Mouse (Mus musculus) embryonic facial prominence, embryonic 10.5 days (tissue): ENCODE measurements around the gene Btbd3. TPM values are rescaled to one million over a fixed set of nuclear protein-coding genes. Genes with fewer than 3 reads are reported as not detected.

Experiments
- DNase-seq: peaks from one replicate; pipeline ENCODE4 v3.0.0-alpha.2; 2017; ENCODE audit warnings: low spot score
- H3K27ac ChIP-seq: fragments of 300-500 bp; sonication (generic); replicated peaks from 2 replicates; pipeline ENCODE4 v1.5.1; 2016; ENCODE audit warnings: mild to moderate bottlenecking
- H3K27me3 ChIP-seq: fragments of 300-500 bp; sonication (generic); replicated peaks from 2 replicates; pipeline ENCODE4 v1.6.1; 2016; ENCODE audit warnings: low read depth, mild to moderate bottlenecking; ENCODE audit not compliant: poor library complexity, severe bottlenecking
- H3K36me3 ChIP-seq: fragments of 300-500 bp; sonication (generic); replicated peaks from 2 replicates; pipeline ENCODE4 v1.6.1; 2016; ENCODE audit warnings: mild to moderate bottlenecking, moderate library complexity
- H3K4me1 ChIP-seq: fragments of 300-500 bp; sonication (generic); 2 replicates; pipeline ENCODE4 v1.6.1; 2016
- H3K4me3 ChIP-seq: fragments of 300-500 bp; sonication (generic); 2 replicates; pipeline ENCODE4 v1.5.1; 2016; ENCODE audit warnings: mild to moderate bottlenecking, moderate library complexity
- H3K9me3 ChIP-seq: fragments of 300-500 bp; sonication (generic); 2 replicates; pipeline ENCODE4 v1.6.1; 2016; ENCODE audit warnings: mild to moderate bottlenecking
- WGBS: fragments of 180-500 bp; shearing (Covaris S2); methylation state at CpG from one replicate; pipeline ENCODE4 v1.1.7; 2016; 5-methylcytosine and 5-hydroxymethylcytosine counted together
- polyA plus RNA-seq: library from polyadenylated mRNA; unstranded; fragments of >200 nt; fragmentation: Nextera tagmentation; extraction: Ambion mirVana; gene quantifications from 2 replicates; pipeline ENCODE4 v1.2.1, GENCODE M21; 2016

Gene Btbd3
- 18.0 and 18.6 TPM in 2 replicates for polyA plus RNA-seq

DNA sequence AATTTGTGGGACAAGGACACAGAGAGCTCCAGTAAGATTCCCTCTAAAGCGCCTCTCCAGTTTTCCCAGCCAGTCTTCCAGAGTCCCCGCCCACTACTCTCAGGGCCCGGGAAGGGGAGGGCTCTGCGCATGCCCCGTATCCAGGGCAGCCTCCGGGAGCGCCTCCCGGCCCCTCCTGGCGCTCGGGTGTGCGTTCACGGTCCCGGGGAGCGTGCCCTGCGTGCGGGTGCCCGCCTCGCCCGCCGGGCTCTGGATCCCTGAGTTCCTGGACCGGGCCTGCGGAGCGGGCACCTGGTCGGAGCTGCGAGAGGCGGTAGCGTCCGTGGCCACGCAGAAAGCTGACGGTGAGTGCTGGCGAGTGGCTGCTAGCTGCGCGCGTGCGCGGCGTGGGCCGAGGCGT is at the start of gene Btbd3:
Btbd3 (plus strand) TSS at position 155 of the 400 bp plus-strand sequence.
- Histone ChIP-seq H3K4me1 (peaks cover 36% of the 10 kb centered on the region), H3K36me3 (no peaks in the 10 kb centered on the region), H3K27ac (peak within 1 kb of the TSS; percentile 98), H3K27me3 (no peaks in the 10 kb centered on the region), H3K4me3 (peak within 1 kb of the TSS; percentile 95), H3K9me3 (no peaks in the 10 kb centered on the region)
- WGBS, result under 1% methylated on average over 39 of the region's 39 CpGs
- peak; percentile 96 for DNase-seq

GRCm38 (mm10) chr2:138215561-138215960 is 40.8 kb upstream of the Btbd3 start:
- WGBS, result 33% methylated on average over 2 of the region's 2 CpGs
- DNase-seq, result peak; percentile 15
- Histone ChIP-seq H3K27me3 (no peaks in the 10 kb centered on the region), H3K36me3 (no peaks in the 10 kb centered on the region), H3K27ac (no peak overlapping the region), H3K4me3 (no peak overlapping the region), H3K9me3 (no peaks in the 10 kb centered on the region), H3K4me1 (0 out of 2 replicates have a peak, but pooled peaks cover 5% of the 10 kb centered on the region)

DNA sequence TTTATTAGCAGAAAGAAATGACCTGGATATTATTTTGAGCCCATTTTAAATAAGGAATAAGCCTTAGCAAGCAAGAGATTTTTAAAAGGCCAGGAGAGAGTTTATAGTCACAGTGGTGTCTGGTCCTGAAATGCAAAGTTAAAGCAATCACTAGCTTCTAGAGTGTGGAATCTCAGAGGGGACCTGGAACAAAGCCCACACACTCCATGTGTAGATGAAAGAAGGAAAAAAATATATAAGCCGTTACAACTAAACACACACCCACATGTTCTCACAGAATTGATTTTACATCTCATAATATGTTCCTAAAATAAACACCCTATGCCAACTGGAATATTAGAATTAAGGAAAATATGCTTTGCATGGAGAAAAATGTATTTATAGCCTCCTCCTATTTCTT is 36.1 kb upstream of the Btbd3 start:
- H3K4me3 ChIP-seq, result no peak overlapping the region
- 92% methylated on average over 1 of the region's 1 CpGs for WGBS

DNA sequence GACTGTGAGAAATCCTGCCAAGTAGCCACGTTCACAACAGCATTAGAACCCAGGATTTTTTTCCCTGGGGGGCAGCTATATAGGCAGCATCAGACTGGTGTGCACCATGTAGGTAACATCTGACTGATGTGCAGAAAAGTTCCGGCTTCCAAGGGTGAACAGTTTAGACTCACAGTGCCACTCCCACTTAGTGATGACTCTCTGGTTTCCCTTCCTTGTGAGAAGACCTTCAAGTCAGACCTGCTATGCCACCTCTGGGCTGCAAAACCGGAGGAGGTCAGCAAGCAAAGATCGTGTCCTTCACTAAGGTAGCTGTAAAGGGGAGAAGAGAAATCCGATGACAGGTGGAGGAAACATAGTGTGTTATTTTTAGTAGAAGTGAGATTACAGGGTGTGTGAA is 24.1 kb upstream of the Btbd3 start:
- Histone ChIP-seq H3K9me3 (no peaks in the 10 kb centered on the region), H3K36me3 (no peaks in the 10 kb centered on the region), H3K27ac (no peak overlapping the region), H3K4me1 (no peaks in the 10 kb centered on the region), H3K4me3 (no peak overlapping the region), H3K27me3 (no peaks in the 10 kb centered on the region)
- DNase-seq, result no peak
- WGBS, result 81% methylated on average over 5 of the region's 5 CpGs

More for the DNA sequence above, 36.1 kb upstream of the Btbd3 start:
- Histone ChIP-seq H3K27me3 (no peaks in the 10 kb centered on the region), H3K9me3 (no peaks in the 10 kb centered on the region), H3K4me1 (peaks cover 20% of the 10 kb centered on the region), H3K36me3 (no peaks in the 10 kb centered on the region), H3K27ac (no peak overlapping the region)
- no peak for DNase-seq

- no peak for DNase-seq
- no peaks in the 10 kb centered on the region for H3K4me1 ChIP-seq
- no peaks in the 10 kb centered on the region for H3K27me3 ChIP-seq
- H3K36me3 ChIP-seq, result no peaks in the 10 kb centered on the region
- H3K4me3 ChIP-seq, result no peak overlapping the region
- 93% methylated on average over 2 of the region's 2 CpGs for WGBS
- H3K9me3 ChIP-seq, result no peaks in the 10 kb centered on the region
- no peak overlapping the region for H3K27ac ChIP-seq
Measured at GRCm38 (mm10) chr2:138236149-138236548, 20.2 kb upstream of the Btbd3 start.

GRCm38 (mm10) chr2:138242452-138242851 is 13.9 kb upstream of the Btbd3 start:
- H3K36me3 ChIP-seq, result no peaks in the 10 kb centered on the region
- WGBS, result 54% methylated on average over 5 of the region's 5 CpGs

DNA sequence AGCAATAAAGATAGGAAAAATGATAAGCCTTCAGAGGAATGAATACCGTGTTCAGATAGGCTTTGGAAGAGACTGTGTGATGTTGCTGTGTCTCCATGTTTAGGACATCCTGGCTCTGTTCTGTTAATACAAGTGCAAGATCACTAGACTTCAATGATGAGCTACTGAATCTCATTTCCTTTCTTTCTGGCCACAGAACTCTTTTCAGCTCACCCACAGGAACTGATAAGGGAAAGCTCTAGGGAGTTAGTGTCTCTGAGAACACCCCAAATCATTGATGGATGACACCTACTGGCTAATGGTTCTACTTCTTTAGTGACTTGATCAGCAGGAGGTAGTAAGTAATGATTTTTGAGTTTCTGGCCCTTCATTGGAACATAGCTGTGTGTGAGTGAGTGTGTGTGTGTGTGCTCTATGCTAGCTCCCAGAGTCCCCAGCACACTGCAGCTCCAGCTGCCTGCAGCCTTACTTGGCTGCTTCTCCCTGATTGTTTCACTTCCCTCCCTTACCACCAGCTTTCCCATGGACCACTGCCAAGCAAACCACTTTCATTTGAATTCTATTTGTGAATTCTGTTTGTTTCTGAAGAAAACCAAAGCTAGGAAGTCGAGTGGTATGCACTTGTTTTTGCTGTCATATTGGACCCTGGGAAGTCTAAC is 10.6 kb upstream of the Btbd3 start:
- H3K27ac ChIP-seq, result no peak overlapping the region
- H3K9me3 ChIP-seq, result no peaks in the 10 kb centered on the region
- no peaks in the 10 kb centered on the region for H3K27me3 ChIP-seq
- WGBS, result 73% methylated on average over 2 of the region's 2 CpGs
- H3K4me3 ChIP-seq, result no peak overlapping the region
- H3K4me1 ChIP-seq, result no peaks in the 10 kb centered on the region; the same call in 1 of the 2 replicates
- DNase-seq, result no peak
- no peaks in the 10 kb centered on the region for H3K36me3 ChIP-seq

More at GRCm38 (mm10) chr2:138242452-138242851, 13.9 kb upstream of the Btbd3 start:
- Histone ChIP-seq H3K4me1 (no peaks in the 10 kb centered on the region; the same call in 1 of the 2 replicates), H3K9me3 (no peaks in the 10 kb centered on the region), H3K27me3 (no peaks in the 10 kb centered on the region), H3K27ac (no peak overlapping the region), H3K4me3 (no peak overlapping the region)
- DNase-seq, result no peak

DNA sequence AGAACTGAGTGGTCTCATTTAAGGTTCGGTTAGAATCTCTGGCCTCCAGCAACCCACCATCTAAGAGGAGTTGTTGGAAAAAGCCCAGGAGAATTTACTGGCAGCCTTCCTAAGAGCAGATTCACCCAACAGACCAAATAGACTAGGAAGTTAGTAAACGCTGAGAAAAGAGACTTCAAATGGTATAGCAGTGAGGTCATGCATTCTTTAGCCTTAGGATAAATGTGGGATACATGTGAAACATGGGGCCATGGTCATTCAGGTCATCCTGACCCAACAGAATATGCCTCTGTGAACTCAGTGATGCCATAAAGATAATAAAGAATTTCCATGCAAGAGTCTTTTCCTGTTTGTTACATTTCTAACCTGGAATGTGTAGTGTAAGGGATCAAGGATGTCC is 8.4 kb upstream of the Btbd3 start:
- Histone ChIP-seq H3K27me3 (no peaks in the 10 kb centered on the region), H3K27ac (no peak overlapping the region), H3K4me3 (no peak overlapping the region), H3K4me1 (peaks cover 3% of the 10 kb centered on the region; the same call in 1 of the 2 replicates), H3K9me3 (no peaks in the 10 kb centered on the region), H3K36me3 (no peaks in the 10 kb centered on the region)
- WGBS, result 65% methylated on average over 2 of the region's 2 CpGs
- no peak for DNase-seq

GRCm38 (mm10) chr2:138256851-138257471 is 596 bp downstream of the Btbd3 start:
- peak; percentile 66 for DNase-seq
- Histone ChIP-seq H3K36me3 (no peaks in the 10 kb centered on the region), H3K27me3 (no peaks in the 10 kb centered on the region), H3K9me3 (no peaks in the 10 kb centered on the region), H3K27ac (peak overlapping the region; percentile 98), H3K4me3 (peak overlapping the region; percentile 95), H3K4me1 (peaks cover 36% of the 10 kb centered on the region)
- WGBS, result under 1% methylated on average over 45 of the region's 51 CpGs

GRCm38 (mm10) chr2:138257692-138258315 is 1.4 kb downstream of the Btbd3 start:
- Histone ChIP-seq H3K9me3 (no peaks in the 10 kb centered on the region), H3K4me1 (peaks cover 33% of the 10 kb centered on the region), H3K27ac (peak overlapping the region; percentile 98), H3K36me3 (no peaks in the 10 kb centered on the region), H3K27me3 (no peaks in the 10 kb centered on the region), H3K4me3 (peak overlapping the region; percentile 95)
- DNase-seq, result peak; percentile 69
- under 1% methylated on average over 10 of the region's 10 CpGs for WGBS

DNA sequence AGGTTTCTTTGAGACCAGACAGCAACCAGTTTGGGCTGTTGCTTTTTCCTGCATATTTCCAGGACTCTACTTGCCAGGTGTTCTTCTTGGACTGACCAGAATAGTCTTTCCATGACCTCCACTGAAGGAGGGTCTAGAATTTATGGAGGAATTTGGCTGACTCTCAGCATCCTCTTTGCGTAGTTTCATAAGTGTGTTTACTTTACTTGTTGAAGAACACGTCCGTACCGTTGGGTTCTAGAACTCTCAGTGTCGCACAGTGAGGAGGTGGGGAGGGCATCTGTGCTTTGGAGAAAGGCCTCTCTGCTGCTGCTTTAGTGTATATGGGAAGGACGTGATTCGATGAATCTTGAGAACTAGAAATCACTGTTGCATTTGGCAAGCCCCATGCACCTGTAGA is 4.8 kb downstream of the Btbd3 start:
- no peaks in the 10 kb centered on the region for H3K9me3 ChIP-seq
- H3K27ac ChIP-seq, result no peak overlapping the region
- H3K27me3 ChIP-seq, result no peaks in the 10 kb centered on the region
- WGBS, result 93% methylated on average over 7 of the region's 7 CpGs
- H3K36me3 ChIP-seq, result no peaks in the 10 kb centered on the region
- no peak for DNase-seq
- no peak overlapping the region for H3K4me3 ChIP-seq
- H3K4me1 ChIP-seq, result peaks cover 52% of the 10 kb centered on the region

DNA sequence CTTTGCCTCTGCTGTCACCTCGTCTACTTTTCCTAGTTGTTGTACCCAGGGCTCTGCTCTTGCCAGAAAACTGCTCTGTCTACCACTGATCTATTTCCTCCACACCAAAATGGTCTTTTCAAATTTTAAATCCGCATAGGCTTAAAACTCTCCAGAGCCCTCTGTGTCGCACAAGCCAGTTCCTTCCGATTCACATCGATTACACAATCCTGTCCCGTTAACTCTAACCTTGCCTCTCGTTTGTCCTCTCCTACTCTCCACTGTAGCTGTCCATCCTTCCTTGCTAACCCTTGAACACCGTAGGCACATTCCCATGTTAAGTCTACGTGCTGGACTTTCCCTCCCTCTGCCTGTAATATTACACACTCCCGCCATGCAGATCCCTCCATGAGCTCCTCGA is 6.5 kb downstream of the Btbd3 start:
- no peaks in the 10 kb centered on the region for H3K9me3 ChIP-seq
- peaks cover 60% of the 10 kb centered on the region for H3K4me1 ChIP-seq
- no peak for DNase-seq
- 88% methylated on average over 11 of the region's 11 CpGs for WGBS
- H3K27me3 ChIP-seq, result no peaks in the 10 kb centered on the region
- no peak overlapping the region for H3K27ac ChIP-seq
- H3K36me3 ChIP-seq, result no peaks in the 10 kb centered on the region
- no peak overlapping the region for H3K4me3 ChIP-seq
